16 mouse cellular contexts compared by ENCODE assay signal in genomic region chr19:34827916-34828635, GRCm38 (mm10).
"Had no signal": no experiment of that assay in that cellular context is flagged by ENCODE, and none has a peak within 500 bp of the region (broad histone marks: within the 10 kb centered on the region; RNA-seq: fewer than 3 reads in every experiment).

No protein-coding gene starts in this region.

- H3K9ac ChIP-seq: lung, embryonic 15.5 days; midbrain, embryonic 13.5 days; midbrain, embryonic 15.5 days; neural tube, embryonic 12.5 days; stomach, embryonic 15.5 days had no signal

- H3K27ac ChIP-seq: lung, embryonic 15.5 days; macrophage; midbrain, embryonic 13.5 days; midbrain, embryonic 15.5 days; neural tube, embryonic 12.5 days; stomach, embryonic 15.5 days; stomach, postnatal 0 days had no signal

- H3K36me3 ChIP-seq: midbrain, embryonic 15.5 days; stomach, embryonic 15.5 days had no signal

- H3K4me2 ChIP-seq: lung, embryonic 15.5 days; midbrain, embryonic 11.5 days; midbrain, embryonic 13.5 days; midbrain, embryonic 15.5 days; neural tube, embryonic 12.5 days; stomach, embryonic 15.5 days had no signal

- DNase-seq: lung, adult 2 months; lung, postnatal 10 days; lung, postnatal 36 days; right cerebral cortex, postnatal 14 days; thymus, adult 2 months; thymus, postnatal 25 days; thymus, postnatal 4 days had no signal

- H3K4me1 ChIP-seq: lung, embryonic 15.5 days; midbrain, embryonic 13.5 days; midbrain, embryonic 15.5 days; neural tube, embryonic 12.5 days; stomach, embryonic 15.5 days had no signal

- H3K9me3 ChIP-seq: lung, embryonic 15.5 days; megakaryocyte, embryonic 14.5 days; midbrain, embryonic 13.5 days; midbrain, embryonic 15.5 days; neural tube, embryonic 12.5 days; stomach, embryonic 15.5 days had no signal

- ATAC-seq: midbrain, embryonic 13.5 days; midbrain, embryonic 15.5 days had no signal

- H3K27me3 ChIP-seq: lung, embryonic 15.5 days; megakaryocyte, embryonic 14.5 days; midbrain, embryonic 13.5 days; midbrain, embryonic 15.5 days; neural tube, embryonic 12.5 days; stomach, embryonic 15.5 days had no signal

- H3K4me3 ChIP-seq: lung, embryonic 15.5 days; megakaryocyte, embryonic 14.5 days; midbrain, embryonic 13.5 days; midbrain, embryonic 15.5 days; neural tube, embryonic 12.5 days; stomach, embryonic 15.5 days had no signal
